Mouse (Mus musculus) liver, embryonic 15.5 days (tissue): ENCODE results near the gene Cfap100. TPM values are rescaled to one million over a fixed set of nuclear protein-coding genes. Genes with fewer than 3 reads are reported as not detected.

Experiments used
- polyA plus RNA-seq: library from polyadenylated mRNA; unstranded; fragments of >200 nt; fragmentation: Nextera tagmentation; extraction: Ambion mirVana; gene quantifications from 2 replicates; pipeline ENCODE4 v1.2.1, GENCODE M21; 2015

Gene Cfap100
- polyA plus RNA-seq, 1 experiment from 2014 or later = not detected

Other genes starting within 250 kb of the Cfap100 start
- gene V1ra8, start 226.0 kb downstream of the Cfap100 start, polyA plus RNA-seq = not detected in 2 replicates
- not detected in 2 replicates for gene Vmn1r53, start 204.4 kb downstream of the Cfap100 start, polyA plus RNA-seq
- gene Vmn1r54, start 182.5 kb downstream of the Cfap100 start, polyA plus RNA-seq = not detected in 2 replicates
- gene BC048671, start 127.6 kb downstream of the Cfap100 start, polyA plus RNA-seq = 0.10 TPM in 1 of 2 replicates, not detected in the other
- 13.9 and 15.1 TPM in 2 replicates for gene Chst13, start 103.6 kb downstream of the Cfap100 start, polyA plus RNA-seq
- 23.2 and 28.9 TPM in 2 replicates for gene Uroc1, start 95.5 kb downstream of the Cfap100 start, polyA plus RNA-seq
- gene Zxdc, start 59.3 kb downstream of the Cfap100 start, polyA plus RNA-seq = 2.9 and 3.0 TPM in 2 replicates
- 18.4 and 22.4 TPM in 2 replicates for gene Klf15, start 33.8 kb upstream of the Cfap100 start, polyA plus RNA-seq
- gene Aldh1l1, start 57.6 kb upstream of the Cfap100 start, polyA plus RNA-seq = 32.1 and 39.0 TPM in 2 replicates
- gene Slc41a3, start 175.9 kb upstream of the Cfap100 start, polyA plus RNA-seq = 41.3 and 46.3 TPM in 2 replicates